Mouse (Mus musculus) right cerebral cortex, postnatal 36 days (tissue): ENCODE measurements around the gene Rasgrf2.

ENCODE experiments used
- DNase-seq, 2 experiments: peaks; one replicate each; pipeline ENCODE4 v3.0.0; 2022; ENCODE audit warnings: low spot score in 2 of 2, mixed read lengths in 1 of 2

Gene Rasgrf2

DNA sequence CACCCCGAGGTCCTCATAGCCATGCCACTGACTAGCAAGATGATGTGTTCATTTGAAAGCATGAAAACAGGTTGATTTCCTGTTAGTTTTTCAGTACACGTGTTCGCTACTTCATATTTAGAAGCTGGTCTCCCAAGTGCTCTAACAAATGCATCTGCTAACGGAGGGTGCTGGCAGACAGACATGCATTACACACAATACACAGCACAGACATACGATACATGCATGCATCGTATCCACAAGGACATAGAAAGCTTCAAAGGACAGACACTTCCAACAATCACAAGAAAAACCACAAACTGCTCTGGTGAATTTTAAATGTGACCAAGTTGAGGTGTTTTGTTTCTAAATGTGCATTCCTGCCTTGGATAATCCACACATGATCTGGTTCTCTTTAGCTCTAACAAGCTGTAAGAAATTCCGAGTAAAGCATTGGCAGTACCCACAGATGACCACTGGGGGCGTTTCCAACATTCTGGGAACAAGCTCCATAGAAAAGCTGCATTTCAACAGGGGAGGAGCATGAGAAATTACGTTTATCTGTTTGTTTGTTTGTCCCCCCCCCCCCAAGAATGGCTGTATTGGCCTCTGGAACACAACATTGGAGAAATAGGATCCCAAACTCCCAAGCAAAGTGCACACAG is 249.5 kb downstream of the Rasgrf2 start:
- DNase-seq: peak; percentile 34 to 46

DNA sequence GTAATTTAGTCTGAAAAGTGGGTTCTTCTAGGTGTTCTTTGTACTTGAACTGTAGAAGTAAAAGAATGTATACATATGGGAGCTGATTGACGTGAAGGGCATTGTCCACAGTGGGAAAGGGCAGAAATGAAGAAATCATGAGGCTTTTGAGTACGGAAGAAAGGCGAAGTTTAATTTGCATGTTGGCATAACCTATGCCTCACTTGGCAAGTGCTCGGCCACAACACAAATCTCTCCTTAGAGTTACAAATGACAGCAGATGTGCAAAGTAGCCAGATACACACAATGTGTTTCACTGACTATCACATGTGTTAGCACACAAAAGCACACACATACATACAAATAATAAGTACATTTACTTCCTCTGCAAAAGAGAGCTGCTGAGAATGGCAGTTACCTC is 251.2 kb downstream of the Rasgrf2 start:
- no peak for DNase-seq

DNA sequence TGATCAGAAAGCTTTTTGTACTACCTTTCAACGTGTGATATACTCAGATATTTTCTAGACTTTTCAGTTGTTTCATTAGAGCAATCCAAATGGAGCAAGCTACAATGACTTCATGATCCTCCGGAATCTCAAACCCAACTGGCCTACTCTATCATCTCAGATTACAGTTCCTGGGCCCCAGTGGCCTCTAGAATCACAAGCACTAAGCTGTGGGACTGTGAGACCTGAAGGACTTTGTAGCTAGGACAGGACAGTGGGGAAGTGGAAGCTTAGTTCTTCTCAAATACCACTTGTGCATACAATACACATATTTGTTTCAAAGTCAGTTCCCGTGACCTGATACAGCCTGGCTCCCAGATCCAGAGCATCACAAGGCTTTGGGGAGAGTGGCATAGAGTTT is 253.5 kb downstream of the Rasgrf2 start:
- no peak for DNase-seq

DNA sequence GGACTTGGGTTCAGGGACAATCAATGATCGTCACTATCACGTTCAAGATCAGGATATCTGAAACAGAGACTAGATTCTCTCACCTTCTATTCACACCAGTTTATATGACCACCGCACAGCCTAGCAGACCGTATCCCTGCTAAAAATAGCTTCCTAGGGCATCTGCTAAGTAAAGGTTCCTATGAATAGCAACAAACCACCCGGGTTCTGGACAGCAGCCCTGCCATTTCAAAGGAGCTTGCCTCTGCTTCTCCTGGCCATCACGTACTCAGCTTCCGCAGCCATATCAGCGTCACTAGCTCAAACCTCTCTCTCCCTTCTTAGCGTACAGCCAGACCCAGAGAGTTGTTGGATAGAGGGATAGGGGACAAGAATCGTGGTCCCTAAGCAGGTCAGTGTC is 254.1 kb downstream of the Rasgrf2 start:
- DNase-seq: no peak

DNA sequence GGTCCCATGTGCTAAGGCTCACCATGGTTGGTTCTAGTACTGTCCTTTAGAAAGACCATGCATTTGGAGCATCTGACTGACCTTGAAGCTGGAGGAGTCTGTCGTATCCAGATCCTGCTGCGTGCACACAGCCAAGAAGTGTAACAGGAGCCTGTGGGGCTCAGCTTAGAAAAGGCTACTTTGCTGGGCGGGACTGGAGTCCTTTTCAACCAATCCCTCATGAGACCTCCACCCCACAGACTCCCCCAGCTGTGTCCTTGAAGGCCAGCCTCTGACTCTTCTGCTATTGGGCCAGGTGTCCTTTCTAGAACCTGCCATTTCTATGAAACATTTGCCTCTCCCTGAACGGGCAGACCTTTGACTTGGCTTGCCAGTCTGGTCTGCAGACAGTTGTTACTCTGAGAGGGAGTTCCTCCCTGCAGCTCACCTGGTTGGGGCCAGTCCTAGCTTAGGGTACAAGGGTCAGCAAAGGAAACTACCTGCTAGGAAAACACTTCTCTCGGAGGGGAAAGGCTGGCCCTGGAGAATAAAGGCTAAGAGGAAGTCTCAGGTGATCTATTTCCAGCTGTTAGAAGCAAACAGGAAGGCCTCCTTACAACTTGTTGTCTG is 254.6 kb downstream of the Rasgrf2 start, which contains the start of gene Ckmt2:
Gene Ckmt2, minus strand, starts transcription at position 145 of the 609 bp plus-strand sequence.
- DNase-seq: no peak

DNA sequence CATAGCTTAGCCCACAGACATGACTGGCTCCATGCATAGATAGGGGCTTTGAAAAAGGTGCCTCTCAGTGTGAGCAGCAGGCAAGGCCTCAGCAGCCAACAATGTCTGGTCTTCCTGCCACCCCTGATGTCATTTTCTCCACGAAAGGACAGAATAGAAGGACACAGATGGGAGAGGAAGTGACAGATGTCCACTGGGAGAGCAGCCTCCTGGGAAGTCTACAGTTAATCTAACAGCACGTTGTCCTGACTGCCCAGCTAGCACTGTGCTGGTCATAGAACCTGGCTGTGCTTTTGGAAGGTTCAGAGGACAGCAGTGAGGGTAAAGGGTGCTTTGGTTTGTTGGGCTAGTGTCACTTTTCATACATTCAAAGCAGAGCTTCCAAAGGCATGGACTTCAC is 255.9 kb downstream of the Rasgrf2 start:
- DNase-seq: no peak

DNA sequence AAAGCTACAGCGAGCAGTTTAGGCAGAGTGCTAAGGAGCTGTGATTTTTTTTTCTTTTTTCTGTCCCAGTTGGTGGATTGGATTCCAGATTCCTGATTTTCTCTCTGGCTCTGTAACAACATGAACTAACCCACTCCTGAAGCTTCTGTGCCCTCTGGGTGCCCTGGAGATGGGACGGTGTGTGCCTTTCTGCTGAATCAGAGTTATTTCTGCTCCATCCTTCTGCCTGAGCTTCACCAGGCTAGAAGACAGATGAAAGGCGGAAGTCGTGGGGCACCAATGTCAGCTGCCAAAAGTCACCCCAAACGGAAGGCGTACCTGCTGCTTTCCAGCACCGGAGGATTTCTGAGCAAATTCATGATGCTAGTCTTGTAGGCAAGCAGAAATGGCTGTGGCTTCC is 256.9 kb downstream of the Rasgrf2 start:
- peak in 1 of 2 experiments; percentile 38 for DNase-seq

DNA sequence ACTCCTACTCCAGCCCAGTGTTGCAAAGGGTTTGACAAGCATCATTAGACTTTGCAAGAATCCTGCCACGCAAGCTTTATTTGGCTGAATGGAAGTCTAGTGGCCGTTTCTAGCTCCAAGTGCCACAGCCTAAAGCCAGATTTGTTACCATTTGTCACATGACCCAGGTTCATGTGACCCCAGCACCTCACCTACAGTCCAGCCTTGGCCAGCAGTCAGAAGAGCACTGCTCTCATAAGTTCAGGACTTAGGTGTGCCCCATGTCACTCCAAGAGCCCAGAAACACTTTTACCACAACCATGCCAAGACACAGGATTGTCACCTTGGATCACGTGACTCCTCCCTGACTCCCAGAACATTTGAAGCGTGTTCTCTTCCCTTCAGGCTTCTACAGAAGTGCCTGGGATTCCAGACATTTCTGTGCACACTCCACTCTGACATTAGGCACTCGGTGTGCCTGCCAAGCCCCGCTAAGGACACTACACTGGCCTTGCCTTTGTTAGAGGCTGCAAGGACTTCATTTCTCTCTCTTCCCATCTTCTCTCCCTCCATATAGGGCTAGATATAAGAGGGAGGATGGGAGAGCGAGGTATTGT is 257.6 kb downstream of the Rasgrf2 start:
- DNase-seq: no peak

DNA sequence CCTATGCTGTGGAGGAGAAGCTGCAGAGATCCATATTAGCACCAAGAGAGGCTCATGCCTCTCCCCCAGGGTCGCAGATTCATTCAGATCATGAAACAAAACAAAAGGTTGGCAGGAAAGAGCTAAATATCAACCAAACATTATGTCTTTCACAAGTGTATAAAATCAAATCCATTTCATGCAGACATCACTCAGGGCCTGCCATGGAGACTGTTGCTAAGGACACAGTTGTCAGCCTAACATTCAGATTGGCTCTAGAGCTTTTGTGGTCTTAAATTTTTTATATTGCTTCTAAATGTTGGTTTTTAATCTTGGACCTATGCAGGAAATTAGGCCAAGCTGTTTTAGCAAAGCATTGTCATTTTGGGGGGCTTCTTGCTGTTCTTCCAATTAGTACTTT is 262.9 kb downstream of the Rasgrf2 start:
- DNase-seq: no peak

DNA sequence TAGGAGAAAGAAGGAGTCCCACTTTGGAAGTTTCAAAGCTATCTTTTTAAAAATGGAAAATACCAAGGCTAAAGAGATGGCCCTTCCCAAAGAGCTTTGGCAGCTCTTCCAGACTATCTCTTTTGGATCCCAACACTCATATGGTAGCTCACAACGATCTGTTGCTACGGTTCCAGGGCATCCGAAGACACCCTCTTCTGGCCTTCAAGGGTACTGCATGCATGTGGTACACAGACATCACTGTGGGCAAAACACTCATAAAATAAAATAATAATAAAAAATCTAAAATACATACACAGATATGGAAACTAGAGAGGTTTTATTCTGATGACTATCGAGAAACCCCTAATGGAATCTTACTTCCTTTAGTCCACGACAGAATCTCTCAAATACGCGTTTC is 272.6 kb downstream of the Rasgrf2 start:
- DNase-seq: no peak

DNA sequence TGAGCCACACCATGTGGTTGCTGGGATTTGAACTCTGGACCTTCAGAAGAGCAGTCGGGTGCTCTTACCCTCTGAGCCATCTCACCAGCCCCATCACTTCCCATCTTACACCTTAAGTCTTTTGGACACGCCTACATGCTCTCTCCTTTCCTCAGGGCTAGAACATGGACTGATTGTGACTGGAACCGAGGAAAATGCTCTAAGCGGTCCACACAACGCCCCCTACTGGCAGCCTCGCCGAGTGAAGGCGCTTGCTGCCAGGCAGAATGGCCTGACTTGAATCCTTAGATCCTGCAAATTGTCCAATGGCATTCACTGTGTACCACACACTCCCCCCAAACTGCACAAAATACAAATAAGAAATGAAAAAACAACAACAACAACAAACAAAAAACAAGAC is 274.0 kb downstream of the Rasgrf2 start:
- DNase-seq: no peak

DNA sequence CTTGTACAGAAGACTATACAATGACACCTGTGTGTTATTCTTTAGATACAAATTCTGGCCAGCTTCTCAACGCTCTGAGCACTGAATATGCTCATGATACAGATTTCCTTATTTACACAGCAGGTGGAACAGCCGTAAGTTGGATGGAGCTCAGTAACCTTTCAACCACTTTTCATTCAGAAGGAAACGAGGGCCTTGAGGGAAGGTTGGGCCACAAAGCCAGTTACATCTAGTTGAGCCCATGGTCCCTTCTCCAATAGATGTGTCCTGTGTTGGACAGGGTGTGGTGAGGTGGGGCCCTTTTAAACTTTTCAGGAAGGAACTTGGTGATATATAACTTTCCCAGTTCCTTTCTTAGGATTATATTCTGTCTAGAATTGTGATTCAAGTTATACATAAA is 277.0 kb downstream of the Rasgrf2 start:
- no peak for DNase-seq
